Mouse (Mus musculus): ENCODE measurements around the gene Dnase1l2.
"Not testable (repeated sequence)": the region's sequence is repeated elsewhere in the genome, so short reads cannot be mapped to it uniquely, and the experiment has no call there.

Gene Dnase1l2

GRCm38 (mm10) chr17:24472512-24472911 is 29.6 kb upstream of the Dnase1l2 start:
- DNase-seq (ENCODE audit: low read depth in 2 of 2, low spot score in 2 of 2), result no peak

- no peak for DNase-seq (ENCODE audit: low read depth in 2 of 2, low spot score in 2 of 2)
Measured at GRCm38 (mm10) chr17:24470701-24471527, 28.0 kb upstream of the Dnase1l2 start.

- peak; percentile 95 to 96 for DNase-seq (ENCODE audit: low read depth in 2 of 2, low spot score in 2 of 2)
Measured at GRCm38 (mm10) chr17:24469910-24470602, 27.2 kb upstream of the Dnase1l2 start, which contains the start of the genes E4f1 and Pgp. E4f1 (minus strand) TSS chr17:24470313. Pgp (plus strand) TSS chr17:24470392.

- DNase-seq (ENCODE audit: low read depth in 2 of 2, low spot score in 2 of 2), result no peak
Measured at GRCm38 (mm10) chr17:24469336-24469909, 26.5 kb upstream of the Dnase1l2 start.

GRCm38 (mm10) chr17:24468636-24469246 is 25.8 kb upstream of the Dnase1l2 start:
- DNase-seq (ENCODE audit: low read depth in 2 of 2, low spot score in 2 of 2), result no peak

- DNase-seq (ENCODE audit: low read depth in 2 of 2, low spot score in 2 of 2), result no peak
Measured at GRCm38 (mm10) chr17:24463374-24464133, 20.6 kb upstream of the Dnase1l2 start.

GRCm38 (mm10) chr17:24462932-24463331 is 20.0 kb upstream of the Dnase1l2 start:
- no peak for DNase-seq (ENCODE audit: low read depth in 2 of 2, low spot score in 2 of 2)

GRCm38 (mm10) chr17:24461580-24461979 is 18.7 kb upstream of the Dnase1l2 start:
- peak in 1 of 2 experiments; percentile 43 for DNase-seq (ENCODE audit: low read depth in 2 of 2, low spot score in 2 of 2)

GRCm38 (mm10) chr17:24455523-24456206 is 12.8 kb upstream of the Dnase1l2 start:
- DNase-seq (ENCODE audit: low read depth in 2 of 2, low spot score in 2 of 2), result not testable (repeated sequence)

GRCm38 (mm10) chr17:24454756-24455522 is 12.0 kb upstream of the Dnase1l2 start:
- peak; percentile 98 to 100 for DNase-seq (ENCODE audit: low read depth in 2 of 2, low spot score in 2 of 2)

GRCm38 (mm10) chr17:24454218-24454755 is 11.4 kb upstream of the Dnase1l2 start:
- DNase-seq (ENCODE audit: low read depth in 2 of 2, low spot score in 2 of 2), result peak; percentile 16 to 28

GRCm38 (mm10) chr17:24453372-24453771 is 10.5 kb upstream of the Dnase1l2 start:
- no peak for DNase-seq (ENCODE audit: low read depth in 2 of 2, low spot score in 2 of 2)

GRCm38 (mm10) chr17:24451220-24451619 is 8.3 kb upstream of the Dnase1l2 start:
- DNase-seq (ENCODE audit: low read depth in 2 of 2, low spot score in 2 of 2), result no peak

- DNase-seq (ENCODE audit: low read depth in 2 of 2, low spot score in 2 of 2), result no peak
Measured at GRCm38 (mm10) chr17:24449507-24449906, 6.6 kb upstream of the Dnase1l2 start.

GRCm38 (mm10) chr17:24446590-24446989 is 3.7 kb upstream of the Dnase1l2 start:
- no peak for DNase-seq (ENCODE audit: low read depth in 2 of 2, low spot score in 2 of 2)

- DNase-seq (ENCODE audit: low read depth in 2 of 2, low spot score in 2 of 2), result no peak
Measured at GRCm38 (mm10) chr17:24443409-24443808, 504 bp upstream of the Dnase1l2 start.

GRCm38 (mm10) chr17:24442107-24442506 is 798 bp downstream of the Dnase1l2 start:
- DNase-seq (ENCODE audit: low read depth in 2 of 2, low spot score in 2 of 2), result no peak

GRCm38 (mm10) chr17:24441148-24441547 is 1.8 kb downstream of the Dnase1l2 start:
- DNase-seq (ENCODE audit: low read depth in 2 of 2, low spot score in 2 of 2), result no peak

GRCm38 (mm10) chr17:24440377-24440776 is 2.5 kb downstream of the Dnase1l2 start:
- DNase-seq (ENCODE audit: low read depth in 2 of 2, low spot score in 2 of 2), result no peak
